Mouse (Mus musculus): ENCODE results near the gene Lpxn.

DNA sequence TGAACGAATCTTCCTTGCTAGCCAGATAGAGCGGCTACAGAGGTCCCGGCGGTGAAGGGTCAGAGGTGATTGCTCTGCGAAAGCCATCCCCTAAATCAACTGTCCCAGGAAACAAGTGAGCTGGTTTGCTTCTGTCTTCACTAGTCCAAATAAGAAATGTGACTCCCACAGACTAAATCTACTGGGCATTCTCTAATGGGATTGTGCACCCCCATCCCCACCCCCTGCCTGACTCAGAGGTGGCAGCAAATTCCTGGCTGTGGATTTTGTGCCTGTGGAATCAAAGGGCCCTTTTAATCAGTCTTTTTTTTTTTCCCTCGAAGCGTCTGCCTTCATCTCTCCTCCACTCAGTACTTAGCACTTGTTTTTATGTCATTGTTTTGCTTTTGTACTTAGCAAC lies 30.7 kb upstream of the Lpxn start, which contains the start of gene Cntf:
- TF ChIP-seq TAL1 (conservative IDR thresholded peaks at IDR 0.05; ENCODE audit: low read depth, low read length) (no peak), CTCF (IDR thresholded peaks at IDR 0.05; ENCODE audit: low read depth, low read length) (no peak)
